Mouse (Mus musculus) monocyte, adult 5-6 weeks (primary cell): ENCODE data around the gene Hoxc13. TPM values are rescaled to one million over a fixed set of nuclear protein-coding genes. Genes with fewer than 3 reads are reported as not detected.

Experiments used
- ATAC-seq: fragments of 153-309, 156-312 bp; replicated peaks from 2 replicates; pipeline ENCODE4 v1.8.0; 2017; ENCODE audit warnings: mild to moderate bottlenecking; ENCODE audit not compliant: low TSS enrichment, insufficient number of reproducible peaks, severe bottlenecking, poor library complexity, low FRiP score
- total RNA-seq: library from RNA; stranded (forward); fragments of 200-1000, 200-491, 200-594 nt; gene quantifications from 3 replicates; pipeline ENCODE4 v1.2.3, GENCODE M21; 2017

The Hoxc13 gene
- total RNA-seq, 1 experiment from 2014 or later: not detected

DNA sequence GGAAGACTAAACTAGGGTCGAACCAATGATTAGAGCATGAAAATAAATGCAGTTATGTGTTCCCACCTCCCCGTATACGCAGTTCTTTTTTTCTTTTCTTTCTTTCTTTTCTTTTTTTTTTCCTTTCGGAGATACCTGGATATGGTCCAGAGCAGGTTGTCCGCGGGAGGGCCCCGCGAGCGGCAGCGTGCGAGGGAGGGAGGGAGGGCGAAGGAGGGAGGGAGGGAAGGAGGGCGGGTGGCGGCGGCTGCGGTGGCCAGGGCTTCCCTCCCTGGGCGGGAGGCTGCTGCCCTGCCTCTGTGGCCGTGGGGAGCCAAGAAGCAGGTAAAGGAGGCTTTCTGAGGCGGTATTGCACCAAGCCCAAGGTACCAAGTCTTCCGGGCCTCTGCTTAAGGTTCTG, 55.3 kb downstream of the Hoxc13 start, which contains the start of gene Hoxc9:
TSS of gene Hoxc9 (plus strand) at position 269 of the 400 bp plus-strand sequence.
- ATAC-seq: no peak

DNA sequence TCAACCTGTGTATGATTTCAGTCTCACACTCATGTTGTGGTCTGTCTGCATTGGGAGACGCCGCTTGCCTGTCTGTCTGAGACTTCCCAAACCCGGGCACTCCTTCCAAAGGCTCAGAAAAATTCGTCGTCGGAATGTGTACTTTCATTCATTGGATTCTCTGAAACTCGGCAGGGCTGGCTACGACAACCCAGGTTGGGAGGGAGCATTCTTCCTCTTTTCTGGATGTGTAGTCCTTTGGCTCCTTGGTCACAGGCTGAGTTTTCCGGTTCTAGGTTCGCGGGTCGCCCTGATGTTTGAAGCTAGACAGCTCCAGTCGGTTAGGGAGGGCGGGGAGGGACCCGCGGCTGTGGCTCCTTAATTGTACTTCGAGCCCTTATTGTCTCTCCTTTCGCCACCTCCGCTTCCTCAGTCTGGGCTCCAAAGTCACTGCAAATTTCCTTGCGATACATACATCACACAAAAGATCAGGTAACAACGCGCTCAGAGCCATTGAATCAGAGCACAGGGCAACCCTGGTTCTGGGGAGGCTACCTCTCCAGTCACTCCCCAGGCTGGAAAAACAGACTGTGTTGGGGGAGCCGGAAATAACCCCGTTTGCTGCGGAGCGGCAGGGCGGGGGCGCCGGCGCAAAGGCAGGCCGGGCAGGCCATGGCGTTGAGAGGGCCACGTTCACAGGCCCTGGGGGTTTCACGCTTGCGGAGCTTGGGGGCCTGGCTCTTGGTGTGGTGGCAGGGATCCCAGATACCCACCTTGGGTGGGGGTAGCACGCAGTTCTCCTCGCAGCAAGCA, 55.9 kb downstream of the Hoxc13 start:
- ATAC-seq: no peak

DNA sequence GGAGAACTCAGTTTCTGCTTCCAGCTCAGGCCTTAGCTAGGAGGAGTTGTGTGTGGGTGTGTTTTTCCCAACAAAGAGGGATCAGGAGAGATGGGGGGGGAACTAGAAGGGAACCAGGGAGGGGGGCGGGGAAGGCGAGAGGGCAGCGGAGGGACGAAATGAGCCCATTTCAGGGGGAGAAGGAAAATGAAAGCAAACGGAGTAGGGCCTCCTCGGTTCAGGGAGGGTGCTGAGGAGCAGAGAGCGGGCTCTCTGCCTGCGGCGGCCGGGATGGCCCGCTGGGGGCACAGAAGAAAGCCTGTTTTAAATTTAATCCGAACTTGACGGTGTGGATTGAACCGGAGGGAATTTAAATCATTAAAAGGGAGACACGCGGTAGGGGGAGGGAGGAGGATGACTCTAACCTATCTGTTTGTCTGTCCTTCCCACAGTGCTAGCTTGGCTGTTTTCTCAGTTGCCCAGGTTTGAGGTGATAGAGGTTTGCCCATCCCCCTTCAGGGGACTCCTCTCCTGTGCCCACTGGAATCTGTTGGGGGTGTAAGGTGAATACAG, 56.6 kb downstream of the Hoxc13 start:
- ATAC-seq: no peak

Other genes starting within 250 kb of the Hoxc13 start
- gene Atp5g2, start 248.8 kb upstream of the Hoxc13 start, total RNA-seq: 6.6 to 11.6 TPM (median 11.3 TPM) in 3 replicates
- gene Calcoco1, start 198.9 kb upstream of the Hoxc13 start, total RNA-seq: 34.7 to 46.4 TPM (median 44.7 TPM) in 3 replicates
- gene Hoxc12, start 15.7 kb downstream of the Hoxc13 start, total RNA-seq: not detected in 3 replicates
- gene Hoxc11, start 33.3 kb downstream of the Hoxc13 start, total RNA-seq: not detected in 3 replicates
- not detected in 3 replicates for gene Hoxc10, start 45.7 kb downstream of the Hoxc13 start, total RNA-seq
- not detected in 3 replicates for gene Hoxc5, start 46.3 kb downstream of the Hoxc13 start, total RNA-seq
- gene Hoxc9, start 55.3 kb downstream of the Hoxc13 start, total RNA-seq: not detected in 3 replicates
- not detected in 3 replicates for gene Hoxc8, start 69.5 kb downstream of the Hoxc13 start, total RNA-seq
- not detected in 3 replicates for gene Hoxc6, start 77.2 kb downstream of the Hoxc13 start, total RNA-seq
- gene Hoxc4, start 97.8 kb downstream of the Hoxc13 start, total RNA-seq: 0.57 TPM in 1 of 3 replicates, not detected in the others
- gene Smug1, start 246.0 kb downstream of the Hoxc13 start, total RNA-seq: 3.2 to 7.1 TPM (median 5.3 TPM) in 3 replicates